Mouse (Mus musculus) heart, postnatal 0 days (tissue): ENCODE data around the gene Map3k4.

Source experiments
- CTCF ChIP-seq: IDR thresholded peaks from 2 replicates; pipeline ENCODE4 v1.5.1; 2016; ENCODE audit warnings: antibody characterized with exemption, control low read depth, low read depth
- EP300 ChIP-seq: IDR thresholded peaks from 2 replicates; pipeline ENCODE4 v1.6.1; 2016; ENCODE audit warnings: antibody characterized with exemption, low read depth

GRCm38 (mm10) chr17:12337156-12337555 is 18.6 kb upstream of the Map3k4 start:
- no peak for TF ChIP-seq CTCF
- TF ChIP-seq EP300 = no peak
